Mouse (Mus musculus) megakaryocyte, embryonic 14.5 days (primary cell): ENCODE data around the gene Trabd2b. TPM values are rescaled to one million over a fixed set of nuclear protein-coding genes. Genes with fewer than 3 reads are reported as not detected.

Experiments
- H3K27me3 ChIP-seq: replicated peaks from 2 replicates; pipeline ENCODE3; 2012; ENCODE audit warnings: inconsistent platforms
- H3K36me3 ChIP-seq: replicated peaks from 2 replicates; pipeline ENCODE3; 2012; ENCODE audit warnings: low read length, inconsistent platforms, mixed read lengths
- H3K4me1 ChIP-seq: 2 replicates; pipeline ENCODE4 v1.6.1; 2012; ENCODE audit warnings: inconsistent platforms
- H3K4me3 ChIP-seq: replicated peaks from 2 replicates; pipeline ENCODE3; 2012; ENCODE audit warnings: moderate library complexity, mild to moderate bottlenecking, inconsistent platforms
- H3K9me3 ChIP-seq: 2 replicates; pipeline ENCODE4 v1.6.1; 2012; ENCODE audit warnings: inconsistent platforms
- FLI1 ChIP-seq: IDR thresholded peaks from 2 replicates; pipeline ENCODE4 v1.6.1; 2012; ENCODE audit warnings: low read length, inconsistent platforms, mixed read lengths
- GATA1 ChIP-seq: IDR thresholded peaks from 3 replicates; pipeline ENCODE4 v1.6.1; 2012; ENCODE audit warnings: mixed read lengths, low read length, inconsistent platforms, borderline replicate concordance
- polyA plus RNA-seq: library from polyadenylated mRNA; stranded (reverse); fragments of >175 nt; gene quantifications from 2 replicates; pipeline ENCODE4 v1.2.3, GENCODE M21; 2012; ENCODE audit warnings: low replicate concordance; ENCODE audit not compliant: insufficient read depth

The Trabd2b gene
- polyA plus RNA-seq, 1 experiment: not detected

- Histone ChIP-seq H3K9me3 (0 out of 2 replicates have a peak, but pooled peaks cover 3% of the 10 kb centered on the region), H3K4me3 (no peak overlapping the region), H3K27me3 (peaks cover 5% of the 10 kb centered on the region), H3K4me1 (peaks cover 4% of the 10 kb centered on the region; the same call in 1 of the 2 replicates), H3K36me3 (no peaks in the 10 kb centered on the region)
- TF ChIP-seq FLI1 (no peak), GATA1 (no peak)
These were observed 35.4 kb upstream of the Trabd2b start for GRCm38 (mm10) chr4:114370935-114371715.

- TF ChIP-seq GATA1: no peak
- TF ChIP-seq FLI1: no peak
- H3K36me3 ChIP-seq: no peaks in the 10 kb centered on the region
- H3K4me1 ChIP-seq: no peaks in the 10 kb centered on the region
- 0 out of 2 replicates have a peak, but pooled peaks cover 3% of the 10 kb centered on the region for H3K9me3 ChIP-seq
- no peak overlapping the region for H3K4me3 ChIP-seq
- peaks cover 5% of the 10 kb centered on the region for H3K27me3 ChIP-seq
These were observed 33.8 kb upstream of the Trabd2b start for GRCm38 (mm10) chr4:114372699-114373098.

- peaks cover 2% of the 10 kb centered on the region for H3K27me3 ChIP-seq
- 0 out of 2 replicates have a peak, but pooled peaks cover 3% of the 10 kb centered on the region for H3K9me3 ChIP-seq
- H3K4me1 ChIP-seq: no peaks in the 10 kb centered on the region
- no peak overlapping the region for H3K4me3 ChIP-seq
- no peaks in the 10 kb centered on the region for H3K36me3 ChIP-seq
- TF ChIP-seq GATA1 (no peak), FLI1 (no peak)
These were observed 32.2 kb upstream of the Trabd2b start for GRCm38 (mm10) chr4:114374330-114374729.

GRCm38 (mm10) chr4:114377531-114377930 lies 29.0 kb upstream of the Trabd2b start:
- TF ChIP-seq FLI1: no peak
- no peak for TF ChIP-seq GATA1

GRCm38 (mm10) chr4:114378512-114378911 lies 28.0 kb upstream of the Trabd2b start:
- no peak for TF ChIP-seq FLI1
- TF ChIP-seq GATA1: no peak
- Histone ChIP-seq H3K4me1 (no peaks in the 10 kb centered on the region), H3K9me3 (peaks cover 5% of the 10 kb centered on the region; the same call in 1 of the 2 replicates), H3K27me3 (no peaks in the 10 kb centered on the region), H3K4me3 (no peak overlapping the region), H3K36me3 (no peaks in the 10 kb centered on the region)

More at GRCm38 (mm10) chr4:114377531-114377930, 29.0 kb upstream of the Trabd2b start:
- Histone ChIP-seq H3K27me3 (peaks cover 2% of the 10 kb centered on the region), H3K36me3 (no peaks in the 10 kb centered on the region), H3K4me1 (no peaks in the 10 kb centered on the region), H3K4me3 (no peak overlapping the region), H3K9me3 (peaks cover 8% of the 10 kb centered on the region; the same call in 1 of the 2 replicates)

- no peaks in the 10 kb centered on the region for H3K27me3 ChIP-seq
- TF ChIP-seq GATA1: no peak
- no peak for TF ChIP-seq FLI1
- H3K4me1 ChIP-seq: no peaks in the 10 kb centered on the region
- H3K36me3 ChIP-seq: no peaks in the 10 kb centered on the region
- H3K9me3 ChIP-seq: peaks cover 5% of the 10 kb centered on the region; the same call in 1 of the 2 replicates
- H3K4me3 ChIP-seq: no peak overlapping the region
These were observed 27.0 kb upstream of the Trabd2b start for GRCm38 (mm10) chr4:114379416-114379956.

- Histone ChIP-seq H3K36me3 (no peaks in the 10 kb centered on the region), H3K4me1 (no peaks in the 10 kb centered on the region), H3K4me3 (no peak overlapping the region), H3K27me3 (no peaks in the 10 kb centered on the region), H3K9me3 (peaks cover 9% of the 10 kb centered on the region)
- TF ChIP-seq FLI1 (no peak), GATA1 (no peak)
These were observed 23.9 kb upstream of the Trabd2b start for GRCm38 (mm10) chr4:114382627-114383026.

- Histone ChIP-seq H3K4me1 (no peaks in the 10 kb centered on the region), H3K27me3 (no peaks in the 10 kb centered on the region), H3K36me3 (no peaks in the 10 kb centered on the region), H3K9me3 (peaks cover 9% of the 10 kb centered on the region), H3K4me3 (no peak overlapping the region)
- no peak for TF ChIP-seq FLI1
- no peak for TF ChIP-seq GATA1
These were observed 21.3 kb upstream of the Trabd2b start for GRCm38 (mm10) chr4:114385236-114385635.

- Histone ChIP-seq H3K36me3 (no peaks in the 10 kb centered on the region), H3K9me3 (peaks cover 4% of the 10 kb centered on the region; the same call in 1 of the 2 replicates), H3K4me1 (no peaks in the 10 kb centered on the region), H3K4me3 (no peak overlapping the region), H3K27me3 (no peaks in the 10 kb centered on the region)
- TF ChIP-seq FLI1 (no peak), GATA1 (no peak)
These were observed 20.1 kb upstream of the Trabd2b start for GRCm38 (mm10) chr4:114386395-114386811.
